Mouse (Mus musculus) heart, adult 2 months (tissue): ENCODE data around the gene Atp11a. TPM values are rescaled to one million over a fixed set of nuclear protein-coding genes. Genes with fewer than 3 reads are reported as not detected.

Experiments
- DNase-seq, 2 experiments: peaks; one replicate each; pipeline ENCODE4 v3.0.0; 2021
- H3K27ac ChIP-seq: fragments of 200-600 bp; 2 replicates; pipeline ENCODE4 v1.8.1; 2022
- H3K27me3 ChIP-seq: fragments of 200-500 bp; 2 replicates; pipeline ENCODE4 v1.6.1; 2012; ENCODE audit warnings: mild to moderate bottlenecking, low read length, inconsistent platforms, mixed read lengths; ENCODE audit not compliant: control insufficient read depth, insufficient read depth
- H3K36me3 ChIP-seq: fragments of 200-500 bp; 2 replicates; pipeline ENCODE4 v1.6.1; 2012; ENCODE audit warnings: low read length, inconsistent platforms; ENCODE audit not compliant: control insufficient read depth, insufficient read depth
- H3K4me1 ChIP-seq: fragments of 200-500 bp; 2 replicates; pipeline ENCODE4 v1.6.1; 2011; ENCODE audit warnings: low read length; ENCODE audit not compliant: control insufficient read depth, insufficient read depth
- H3K4me3 ChIP-seq: fragments of 200-600 bp; 2 replicates; pipeline ENCODE4 v1.8.1; 2022
- H3K79me2 ChIP-seq: fragments of 200-500 bp; replicated peaks from 2 replicates; pipeline ENCODE4 v1.6.1; 2012; ENCODE audit warnings: mild to moderate bottlenecking, inconsistent platforms, low read length, moderate library complexity, mixed read lengths; ENCODE audit not compliant: control insufficient read depth, insufficient read depth
- H3K9ac ChIP-seq: fragments of 200-500 bp; 2 replicates; pipeline ENCODE4 v1.6.1; 2012; ENCODE audit warnings: low read depth, mild to moderate bottlenecking, control low read depth, inconsistent platforms, low read length, mixed read lengths
- CTCF ChIP-seq: fragments of 200-600 bp; IDR thresholded peaks from 2 replicates; pipeline ENCODE4 v1.8.1; 2022; ENCODE audit warnings: antibody characterized with exemption, mild to moderate bottlenecking, moderate library complexity
- EP300 ChIP-seq: fragments of 200-500 bp; IDR thresholded peaks from 2 replicates; pipeline ENCODE4 v1.6.1; 2011; ENCODE audit warnings: low read depth, low read length, control low read depth; ENCODE audit not compliant: insufficient read depth
- POLR2A ChIP-seq: fragments of 200-500 bp; IDR thresholded peaks from 2 replicates; pipeline ENCODE4 v1.6.1; 2011; ENCODE audit warnings: mild to moderate bottlenecking, low read depth, low read length, control low read depth; ENCODE audit not compliant: insufficient read depth
- WGBS: fragments of 180-500 bp; shearing (Covaris S2); methylation state at CpG from one replicate; pipeline ENCODE4 v1.1.7; 2018; 5-methylcytosine and 5-hydroxymethylcytosine counted together
- intact Hi-C: fragments of 180-260 bp; cut with DNase I; formaldehyde crosslinking; loops from one replicate; pipeline ENCODE4 v1.15.1; 2025
- polyA plus RNA-seq: library from polyadenylated mRNA; depleted of rRNA; stranded (reverse); fragments of >200 nt; gene quantifications from 2 replicates; pipeline ENCODE4 v1.2.3, GENCODE M21; 2012
- total RNA-seq, 2 experiments: library from RNA; stranded (reverse); gene quantifications; 2 replicates each; pipeline ENCODE4 v1.2.3; 2021

The Atp11a gene
- total and polyA plus RNA-seq, 3 experiments, result 56.0 to 80.1 (median 79.5) TPM

DNA sequence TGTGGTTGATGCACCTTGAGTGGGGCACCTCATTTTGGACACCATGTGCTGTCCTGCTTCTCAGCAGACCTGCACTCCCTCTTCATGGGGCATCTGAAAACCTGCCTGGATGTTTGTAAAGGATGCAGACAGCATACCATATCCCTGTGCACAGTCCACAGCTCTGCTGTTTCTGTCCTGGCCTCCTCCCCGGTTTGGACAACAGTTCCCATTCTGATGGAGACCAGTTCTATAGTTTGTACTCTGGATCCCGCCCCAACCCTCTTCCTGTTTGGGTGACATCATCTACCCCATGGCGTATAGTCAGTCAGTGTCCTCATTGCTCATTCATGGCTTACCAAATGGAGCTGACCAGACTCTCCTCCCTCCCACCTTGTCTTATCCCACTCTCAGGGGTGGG lies 5.1 kb downstream of the Atp11a start:
- no peaks in the 10 kb centered on the region; the same call in 1 of the 2 replicates for H3K36me3 ChIP-seq
- WGBS, result 46% methylated on average over 3 of the region's 3 CpGs
- 0 out of 2 replicates have a peak, but pooled peaks cover 3% of the 10 kb centered on the region for H3K79me2 ChIP-seq
- TF ChIP-seq CTCF (no peak), POLR2A (no peak)
- H3K27ac ChIP-seq, result no peak overlapping the region
- H3K27me3 ChIP-seq, result no peaks in the 10 kb centered on the region
- H3K4me3 ChIP-seq, result no peak overlapping the region
- peaks cover 4% of the 10 kb centered on the region; the same call in 1 of the 2 replicates for H3K4me1 ChIP-seq
- no peak overlapping the region for H3K9ac ChIP-seq
- DNase-seq, result no peak
- intact Hi-C loops, result no loop called here

GRCm38 (mm10) chr8:12763565-12764108 lies 6.8 kb downstream of the Atp11a start:
- Histone ChIP-seq H3K9ac (no peak overlapping the region), H3K36me3 (no peaks in the 10 kb centered on the region; the same call in 1 of the 2 replicates), H3K27ac (peak overlapping the region; percentile 61), H3K27me3 (no peaks in the 10 kb centered on the region), H3K4me1 (peaks cover 4% of the 10 kb centered on the region; the same call in 1 of the 2 replicates), H3K4me3 (no peak overlapping the region), H3K79me2 (peaks cover 3% of the 10 kb centered on the region; the same call in 1 of the 2 replicates)
- no peak for DNase-seq
- TF ChIP-seq POLR2A (no peak), EP300 (0 out of 2 replicates have a peak, but pooled peaks have one; percentile 11)
- intact Hi-C loops, result no loop called here
- 66% methylated on average over 4 of the region's 4 CpGs for WGBS

DNA sequence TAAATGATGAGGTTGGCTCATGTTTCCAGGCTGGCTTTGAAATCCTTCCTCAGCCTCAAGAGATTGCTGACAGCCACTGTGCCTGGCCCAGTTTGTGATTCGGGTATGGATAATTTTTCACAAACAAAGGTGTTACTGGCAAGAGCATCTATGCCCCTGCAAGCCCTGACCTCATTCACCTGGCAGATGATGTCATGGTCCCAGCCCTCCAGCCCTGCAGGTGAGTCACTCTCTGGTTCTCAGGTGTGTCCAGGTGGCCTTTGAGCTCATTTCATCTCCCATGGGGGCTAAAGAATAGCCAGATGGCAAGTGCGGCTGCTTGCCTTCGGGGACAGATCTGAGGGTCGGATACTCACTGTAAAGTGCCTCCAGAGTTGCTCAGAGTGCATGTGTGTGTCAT lies 8.2 kb downstream of the Atp11a start:
- Histone ChIP-seq H3K9ac (no peak overlapping the region), H3K4me1 (peaks cover 4% of the 10 kb centered on the region; the same call in 1 of the 2 replicates), H3K36me3 (no peaks in the 10 kb centered on the region; the same call in 1 of the 2 replicates), H3K4me3 (no peak overlapping the region), H3K27me3 (no peaks in the 10 kb centered on the region), H3K79me2 (peaks cover 5% of the 10 kb centered on the region; the same call in 1 of the 2 replicates), H3K27ac (no peak overlapping the region)
- DNase-seq, result no peak
- intact Hi-C loops, result no loop called here
- WGBS, result 88% methylated on average over 4 of the region's 4 CpGs
- no peak for TF ChIP-seq CTCF
- TF ChIP-seq EP300, result no peak

GRCm38 (mm10) chr8:12767176-12767575 lies 10.4 kb downstream of the Atp11a start:
- no peak for DNase-seq
- no peak for TF ChIP-seq POLR2A
- TF ChIP-seq EP300, result no peak
- TF ChIP-seq CTCF, result no peak
- peaks cover 5% of the 10 kb centered on the region; the same call in 1 of the 2 replicates for H3K79me2 ChIP-seq
- no peaks in the 10 kb centered on the region for H3K27me3 ChIP-seq
- H3K9ac ChIP-seq, result no peak overlapping the region
- no peaks in the 10 kb centered on the region; the same call in 1 of the 2 replicates for H3K36me3 ChIP-seq
- no peak overlapping the region for H3K27ac ChIP-seq
- peaks cover 3% of the 10 kb centered on the region; the same call in 1 of the 2 replicates for H3K4me1 ChIP-seq
- intact Hi-C loops, result no loop called here
- no peak overlapping the region for H3K4me3 ChIP-seq
- 96% methylated on average over 3 of the region's 3 CpGs for WGBS

DNA sequence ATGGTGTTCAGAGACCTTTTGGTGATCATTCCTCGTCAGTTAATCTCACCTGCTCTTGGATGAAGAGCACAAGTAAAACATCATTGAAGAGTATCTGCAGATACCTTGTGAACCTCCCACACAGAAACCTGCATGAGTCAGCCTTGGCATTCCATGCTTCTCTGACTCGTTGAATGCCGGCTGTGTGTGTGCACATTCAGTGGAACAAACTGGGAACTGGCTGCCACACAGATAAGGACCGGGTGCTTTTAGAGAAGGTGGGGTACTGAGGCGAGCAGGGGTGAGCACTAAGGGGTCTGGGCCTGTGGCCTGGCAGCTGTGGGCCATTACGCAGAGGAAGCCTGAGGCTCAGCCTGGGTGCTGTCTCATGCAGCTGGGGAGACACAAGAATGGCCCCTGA lies 11.9 kb downstream of the Atp11a start:
- Histone ChIP-seq H3K79me2 (peaks cover 8% of the 10 kb centered on the region; the same call in 1 of the 2 replicates), H3K4me1 (peaks cover 7% of the 10 kb centered on the region; the same call in 1 of the 2 replicates), H3K27me3 (no peaks in the 10 kb centered on the region), H3K27ac (no peak overlapping the region), H3K9ac (peak overlapping the region; percentile 8; the same call in 1 of the 2 replicates), H3K36me3 (no peaks in the 10 kb centered on the region), H3K4me3 (no peak overlapping the region)
- no peak for TF ChIP-seq POLR2A
- no peak for TF ChIP-seq EP300
- TF ChIP-seq CTCF, result no peak
- DNase-seq, result no peak
- 47% methylated on average over 6 of the region's 6 CpGs for WGBS
- intact Hi-C loops, result no loop called here

GRCm38 (mm10) chr8:12769296-12769695 lies 12.5 kb downstream of the Atp11a start:
- peaks cover 7% of the 10 kb centered on the region; the same call in 1 of the 2 replicates for H3K4me1 ChIP-seq
- 95% methylated on average over 7 of the region's 7 CpGs for WGBS
- intact Hi-C loops, result no loop called here
- DNase-seq, result no peak
- no peaks in the 10 kb centered on the region for H3K27me3 ChIP-seq
- no peaks in the 10 kb centered on the region for H3K36me3 ChIP-seq
- no peak overlapping the region for H3K27ac ChIP-seq
- H3K79me2 ChIP-seq, result peaks cover 8% of the 10 kb centered on the region; the same call in 1 of the 2 replicates
- TF ChIP-seq EP300 (no peak), POLR2A (no peak), CTCF (no peak)
- H3K9ac ChIP-seq, result no peak overlapping the region
- H3K4me3 ChIP-seq, result no peak overlapping the region
